Mouse (Mus musculus) lung, adult 2 months (tissue): Measurements from ENCODE around the gene Tmem132b.

Experiments used
- CTCF ChIP-seq: fragments of 200-500 bp; IDR thresholded peaks from 2 replicates; pipeline ENCODE4 v1.5.1; 2011; ENCODE audit warnings: mild to moderate bottlenecking, low read length, control low read depth; ENCODE audit not compliant: insufficient read depth
- POLR2A ChIP-seq: fragments of 200-500 bp; IDR thresholded peaks from 2 replicates; pipeline ENCODE4 v1.6.1; 2011; ENCODE audit warnings: low read depth, mild to moderate bottlenecking, control low read depth, low read length, borderline replicate concordance; ENCODE audit errors: extremely low read depth

GRCm38 (mm10) chr5:125486088-125486487 lies 45.5 kb upstream of the Tmem132b start:
- TF ChIP-seq CTCF = no peak
- no peak for TF ChIP-seq POLR2A
